Mouse (Mus musculus) ES-E14 (cell line): ENCODE results near the gene Gjd3. TPM values are rescaled to one million over a fixed set of nuclear protein-coding genes. Genes with fewer than 3 reads are reported as not detected.

ENCODE experiments used
- DNase-seq: peaks from one replicate; pipeline ENCODE4 v3.0.0-alpha.2; 2013; ENCODE audit warnings: low read depth, low spot score
- H3K27ac ChIP-seq: 2 replicates; pipeline ENCODE4 v1.5.1; 2012; ENCODE audit warnings: low read depth, mild to moderate bottlenecking, low read length, moderate library complexity, mixed read lengths; ENCODE audit not compliant: poor library complexity, insufficient read depth, severe bottlenecking
- H3K36me3 ChIP-seq: 2 replicates; pipeline ENCODE4 v1.6.1; 2012; ENCODE audit warnings: mild to moderate bottlenecking, low read length, moderate library complexity, mixed read lengths; ENCODE audit not compliant: control insufficient read depth, poor library complexity, insufficient read depth, severe bottlenecking
- H3K4me1 ChIP-seq, 2 experiments: fragments of 150-350 bp in 1 of 2; sonication (generic) in 1 of 2; 2 replicates each; pipeline ENCODE4 v1.6.1; 2012; ENCODE audit warnings: low read length in 2 of 2, mild to moderate bottlenecking in 1 of 2, mixed read lengths in 1 of 2; ENCODE audit not compliant: control insufficient read depth in 2 of 2, insufficient read depth in 2 of 2, poor library complexity in 1 of 2
- H3K4me3 ChIP-seq, 2 experiments: fragments of 150-350 bp in 1 of 2; sonication (generic) in 1 of 2; 2 replicates each; pipeline ENCODE4 v1.5.1; 2012; ENCODE audit warnings: low read length in 2 of 2, low read depth in 1 of 2, mild to moderate bottlenecking in 1 of 2, mixed read lengths in 1 of 2; ENCODE audit not compliant: insufficient read depth in 1 of 2, poor library complexity in 1 of 2, severe bottlenecking in 1 of 2
- H3K9ac ChIP-seq: 2 replicates; pipeline ENCODE4 v1.6.1; 2012; ENCODE audit warnings: low read depth, mild to moderate bottlenecking, low read length, mixed read lengths; ENCODE audit not compliant: poor library complexity, insufficient read depth, severe bottlenecking
- H3K9me3 ChIP-seq: fragments of 150-350 bp; sonication (generic); 2 replicates; pipeline ENCODE4 v1.6.1; 2012; ENCODE audit warnings: low read depth, mild to moderate bottlenecking, low read length; ENCODE audit not compliant: control insufficient read depth, insufficient read depth
- CHD2 ChIP-seq: IDR thresholded peaks from 2 replicates; pipeline ENCODE4 v1.6.1; 2014; ENCODE audit warnings: mild to moderate bottlenecking, low read depth, low read length, inconsistent platforms
- HCFC1 ChIP-seq: IDR thresholded peaks from 2 replicates; pipeline ENCODE4 v1.6.1; 2012; ENCODE audit warnings: low read length, inconsistent platforms, borderline replicate concordance; ENCODE audit not compliant: insufficient read depth
- MAFK ChIP-seq: IDR thresholded peaks from 2 replicates; pipeline ENCODE4 v1.6.1; 2014; ENCODE audit warnings: mild to moderate bottlenecking, low read depth, low read length, inconsistent platforms; ENCODE audit not compliant: insufficient read depth
- ZC3H11A ChIP-seq: IDR thresholded peaks from 2 replicates; pipeline ENCODE4 v1.6.1; 2012; ENCODE audit warnings: low read depth, mild to moderate bottlenecking, inconsistent platforms, low read length, borderline replicate concordance
- ZNF384 ChIP-seq: IDR thresholded peaks from 2 replicates; pipeline ENCODE4 v1.6.1; 2012; ENCODE audit warnings: low read depth, low read length, inconsistent platforms
- in situ Hi-C, 2 experiments: fragments of 600-800 bp; cut with MboI; formaldehyde crosslinking; loops; one replicate each; pipeline ENCODE4 v1.15.1; 2025; ENCODE audit warnings: low sequenced_read_pairs in 2 of 2, inconsistent platforms in 1 of 2; ENCODE audit not compliant: unreplicated experiment in 2 of 2
- total RNA-seq: library from RNA; depleted of rRNA; stranded (reverse); fragments of 300-350 nt; gene quantifications from 2 replicates; pipeline ENCODE4 v1.2.3, GENCODE M21; 2012

The Gjd3 gene
- total RNA-seq, 1 experiment, result 0.27 TPM

DNA sequence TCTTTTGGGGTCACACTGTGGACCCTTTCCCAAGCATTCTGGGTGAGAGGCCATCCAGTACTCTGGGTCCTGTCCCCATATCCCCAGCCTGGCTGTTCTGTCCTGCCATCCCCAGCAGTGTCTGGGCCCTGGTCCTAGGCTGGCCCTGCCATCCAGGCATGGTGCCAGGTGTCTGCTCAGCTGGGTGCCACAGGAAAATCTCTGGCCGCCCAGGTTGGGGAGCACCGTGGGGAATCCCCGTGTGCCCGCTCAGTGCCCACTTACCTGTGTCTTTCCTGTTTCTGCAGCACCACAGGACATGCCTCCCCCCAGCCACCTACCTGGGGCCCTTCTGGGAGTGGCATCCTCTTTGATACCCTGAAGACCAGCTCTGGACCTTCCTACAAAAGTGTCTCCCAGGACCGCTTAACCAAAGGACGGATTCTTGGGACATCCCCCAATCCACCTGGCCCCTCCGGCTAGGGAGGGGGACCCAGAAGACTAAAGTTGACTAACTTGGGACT lies 32.8 kb downstream of the Gjd3 start:
- Histone ChIP-seq H3K9me3 (no peaks in the 10 kb centered on the region), H3K9ac (no peak overlapping the region), H3K36me3 (peaks cover 5% of the 10 kb centered on the region; the same call in 1 of the 2 replicates), H3K27ac (no peak overlapping the region), H3K4me1 (peaks cover 3 to 31% of the 10 kb centered on the region in 2 experiments; a peak in 3 of 4 replicates), H3K4me3 (no peak overlapping the region)
- in situ Hi-C loops, result no loop called here
- DNase-seq, result no peak
- no peak for TF ChIP-seq CHD2
- no peak for TF ChIP-seq ZNF384
- no peak for TF ChIP-seq MAFK
- TF ChIP-seq ZC3H11A, result no peak
- TF ChIP-seq HCFC1, result no peak

DNA sequence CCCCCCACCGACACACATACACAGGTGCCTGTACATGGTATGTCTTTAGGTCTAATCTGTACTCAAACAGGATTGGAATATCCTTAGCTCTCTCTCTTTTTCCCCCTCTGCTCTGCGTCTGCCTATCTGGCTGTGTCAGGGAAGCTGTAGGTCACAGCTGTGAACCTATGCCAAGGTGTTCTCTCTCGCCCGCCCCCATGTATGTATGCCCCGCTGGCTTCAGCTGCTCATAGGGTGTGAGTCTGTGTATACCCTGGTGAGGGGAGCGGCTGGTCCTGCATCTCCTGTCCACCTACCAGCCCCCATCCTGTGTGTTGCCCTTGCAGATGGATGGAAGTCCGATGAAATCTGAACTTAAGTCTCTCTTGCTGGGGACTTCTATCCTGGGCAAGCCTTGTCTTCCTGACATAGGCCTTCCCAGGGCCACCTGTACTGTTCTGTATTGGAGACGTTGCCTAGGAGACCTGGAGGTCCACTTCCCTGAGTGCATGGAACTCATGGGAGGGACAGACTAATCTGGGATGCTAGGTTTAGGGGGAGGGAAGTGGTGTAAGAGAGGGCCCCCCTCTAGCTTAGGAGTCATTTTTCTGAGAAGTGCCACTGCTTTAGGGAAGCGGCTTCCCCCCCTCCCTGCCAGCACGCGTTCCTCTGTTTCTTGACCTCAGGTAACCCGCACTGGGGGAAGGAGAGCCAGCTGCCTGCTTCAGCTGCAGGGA lies 33.4 kb downstream of the Gjd3 start:
- in situ Hi-C loops, result no loop called here
- H3K27ac ChIP-seq, result no peak overlapping the region
- peaks cover 3 to 31% of the 10 kb centered on the region in 2 experiments; a peak in 3 of 4 replicates for H3K4me1 ChIP-seq
- DNase-seq, result no peak
- no peaks in the 10 kb centered on the region for H3K9me3 ChIP-seq
- H3K36me3 ChIP-seq, result peaks cover 5% of the 10 kb centered on the region; the same call in 1 of the 2 replicates
- no peak for TF ChIP-seq ZC3H11A
- TF ChIP-seq ZNF384, result no peak
- no peak for TF ChIP-seq MAFK
- TF ChIP-seq HCFC1, result no peak
- no peak for TF ChIP-seq CHD2
- no peak overlapping the region for H3K4me3 ChIP-seq
- H3K9ac ChIP-seq, result no peak overlapping the region

DNA sequence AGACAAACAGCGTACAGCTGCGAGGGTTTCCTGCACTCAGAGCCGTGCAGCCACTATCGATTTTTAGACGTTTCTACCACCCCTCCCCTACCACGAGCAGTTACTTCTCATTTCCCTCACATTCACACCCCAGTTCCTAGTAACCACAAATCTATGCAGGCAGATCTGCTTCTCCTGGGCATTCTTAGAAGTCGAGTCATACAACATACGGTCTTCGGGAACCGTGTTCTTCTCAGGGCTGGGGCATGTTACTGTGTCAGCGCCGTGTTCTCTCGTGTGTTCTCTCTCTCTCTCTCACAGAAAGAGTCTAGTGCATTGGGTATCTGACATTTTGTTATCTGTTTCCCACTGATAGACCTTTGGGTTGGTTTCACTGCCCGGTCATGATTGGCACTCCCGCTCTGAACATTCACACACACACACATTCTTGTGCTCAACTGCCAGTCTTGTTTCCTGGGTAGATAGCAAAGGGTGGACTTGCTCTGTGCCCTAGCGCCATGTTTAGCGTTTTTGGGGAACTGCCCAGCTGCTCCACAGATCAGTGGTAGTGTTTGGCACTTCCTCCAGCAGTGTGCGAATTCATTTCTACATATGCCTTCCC lies 34.7 kb downstream of the Gjd3 start:
- Histone ChIP-seq H3K4me3 (no peak overlapping the region), H3K4me1 (peaks cover 4 to 30% of the 10 kb centered on the region in 2 experiments; a peak in 2 of 4 replicates), H3K27ac (no peak overlapping the region), H3K36me3 (peaks cover 5% of the 10 kb centered on the region; the same call in 1 of the 2 replicates), H3K9ac (no peak overlapping the region), H3K9me3 (no peaks in the 10 kb centered on the region)
- in situ Hi-C loops, result no loop called here
- no peak for DNase-seq
- no peak for TF ChIP-seq ZC3H11A
- no peak for TF ChIP-seq MAFK
- no peak for TF ChIP-seq ZNF384
- TF ChIP-seq HCFC1, result no peak
- no peak for TF ChIP-seq CHD2

DNA sequence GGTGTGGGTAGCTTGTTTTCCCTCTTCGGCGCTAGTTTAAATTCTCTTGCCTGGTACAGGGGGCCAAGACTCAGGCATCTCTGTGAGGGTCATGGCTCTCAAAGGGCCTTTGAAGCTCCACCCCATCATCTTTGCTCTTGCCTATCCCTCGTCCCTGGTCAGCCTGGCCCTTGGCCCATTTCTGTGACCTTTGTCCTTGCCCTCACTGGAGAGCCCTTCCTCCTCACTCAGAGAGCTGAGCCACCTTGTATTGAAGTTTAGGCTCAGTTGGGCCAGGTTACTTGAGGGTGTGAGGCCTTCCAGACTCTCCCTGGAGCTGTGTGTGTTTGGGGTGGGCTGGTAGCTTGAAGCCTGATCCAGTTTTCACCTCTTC lies 37.2 kb downstream of the Gjd3 start:
- H3K9me3 ChIP-seq, result no peaks in the 10 kb centered on the region
- no peak overlapping the region for H3K4me3 ChIP-seq
- H3K27ac ChIP-seq, result no peak overlapping the region
- H3K4me1 ChIP-seq, result peaks cover 5 to 32% of the 10 kb centered on the region in 2 experiments; a peak in 2 of 4 replicates
- in situ Hi-C loops, result no loop called here
- TF ChIP-seq ZC3H11A, result no peak
- TF ChIP-seq CHD2, result no peak
- no peak for TF ChIP-seq HCFC1
- no peak for TF ChIP-seq MAFK
- TF ChIP-seq ZNF384, result no peak
- peaks cover 5% of the 10 kb centered on the region; the same call in 1 of the 2 replicates for H3K36me3 ChIP-seq
- H3K9ac ChIP-seq, result no peak overlapping the region
- DNase-seq, result no peak
